Mouse (Mus musculus): ENCODE data around the gene Ccn2. TPM values are rescaled to one million over a fixed set of nuclear protein-coding genes. Genes with fewer than 3 reads are reported as not detected.

Gene Ccn2
- under 1 TPM; 0.31 to 0.47 TPM for total RNA-seq (2023)

DNA sequence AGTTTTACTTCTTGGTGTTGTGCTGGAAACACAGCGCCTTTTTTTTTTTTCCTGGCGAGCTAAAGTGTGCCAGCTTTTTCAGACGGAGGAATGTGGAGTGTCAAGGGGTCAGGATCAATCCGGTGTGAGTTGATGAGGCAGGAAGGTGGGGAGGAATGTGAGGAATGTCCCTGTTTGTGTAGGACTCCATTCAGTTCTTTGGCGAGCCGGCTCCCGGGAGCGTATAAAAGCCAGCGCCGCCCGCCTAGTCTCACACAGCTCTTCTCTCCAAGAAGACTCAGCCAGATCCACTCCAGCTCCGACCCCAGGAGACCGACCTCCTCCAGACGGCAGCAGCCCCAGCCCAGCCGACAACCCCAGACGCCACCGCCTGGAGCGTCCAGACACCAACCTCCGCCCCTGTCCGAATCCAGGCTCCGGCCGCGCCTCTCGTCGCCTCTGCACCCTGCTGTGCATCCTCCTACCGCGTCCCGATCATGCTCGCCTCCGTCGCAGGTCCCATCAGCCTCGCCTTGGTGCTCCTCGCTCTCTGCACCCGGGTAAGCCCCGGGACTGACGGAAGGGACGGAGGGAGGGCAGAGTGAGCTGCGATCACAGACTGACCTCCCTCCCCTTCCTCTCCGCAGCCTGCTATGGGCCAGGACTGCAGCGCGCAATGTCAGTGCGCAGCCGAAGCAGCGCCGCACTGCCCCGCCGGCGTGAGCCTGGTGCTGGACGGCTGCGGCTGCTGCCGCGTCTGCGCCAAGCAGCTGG is at the start of gene Ccn2:
Ccn2 (plus strand) TSS at position 193 of the 753 bp plus-strand sequence.

Other genes starting within 250 kb of the Ccn2 start
- 1 to 10 TPM in 1 of 2 experiments, under 1 TPM in 1; 0.68 to 1.1 TPM for gene Enpp1, start 116.7 kb downstream of the Ccn2 start, total RNA-seq (2023)
- gene Enpp3, start 247.4 kb downstream of the Ccn2 start, total RNA-seq (2023), result under 1 TPM; 0.09 to 0.27 TPM